Mouse (Mus musculus) neutrophil, adult 83 days (primary cell): ENCODE measurements around the gene Ube2g2. TPM values are rescaled to one million over a fixed set of nuclear protein-coding genes. Genes with fewer than 3 reads are reported as not detected.

Experiments used
- total RNA-seq, 2 experiments: library from RNA; stranded (reverse); gene quantifications; one replicate each; pipeline ENCODE4 v1.2.4; 2023

Gene Ube2g2
- total RNA-seq: 10 to 100 TPM; 34.3 to 36.2 TPM

GRCm38 (mm10) chr10:77622055-77622988, at the start of gene Ube2g2:
Gene Ube2g2 (plus strand): TSS chr10:77622275.

GRCm38 (mm10) chr10:77581408-77582284, 40.4 kb upstream of the Ube2g2 start, which contains the start of gene Pttg1ip:
Gene Pttg1ip (plus strand): TSS chr10:77581720.

GRCm38 (mm10) chr10:77605908-77606826, 15.9 kb upstream of the Ube2g2 start, which contains the start of the genes Sumo3 and Gm49325:
Gene Sumo3 (plus strand): TSS chr10:77606097.
Gene Gm49325 (plus strand): TSS chr10:77606197.

GRCm38 (mm10) chr10:77685895-77686664, 64.0 kb downstream of the Ube2g2 start, which contains the start of gene Tspear:
Gene Tspear (plus strand): TSS chr10:77686569.

GRCm38 (mm10) chr10:77690356-77690807, 68.3 kb downstream of the Ube2g2 start, which contains the start of gene Gm19402:
Gene Gm19402 (minus strand): TSS chr10:77690757.

Other genes starting within 250 kb of the Ube2g2 start
- under 1 TPM; 0.18 to 0.35 TPM for gene Adarb1, start 204.0 kb upstream of the Ube2g2 start, total RNA-seq
- 10 to 100 TPM; 15.7 to 16.4 TPM for gene Fam207a, start 106.5 kb upstream of the Ube2g2 start, total RNA-seq
- 100 to 1,000 TPM; 782 to 835 TPM for gene Itgb2, start 92.0 kb upstream of the Ube2g2 start, total RNA-seq
- 10 to 100 TPM; 70.5 to 75.8 TPM for gene Pttg1ip, start 40.6 kb upstream of the Ube2g2 start, total RNA-seq
- gene Sumo3, start 16.2 kb upstream of the Ube2g2 start, total RNA-seq: 10 to 100 TPM; 54.9 to 60.9 TPM
- 1 to 10 TPM in 1 of 2 experiments, not detected in 1; 4.6 TPM for gene Gm49325, start 16.1 kb upstream of the Ube2g2 start, total RNA-seq
- gene Tspear, start 64.3 kb downstream of the Ube2g2 start, total RNA-seq: not detected
- gene Gm19402, start 68.5 kb downstream of the Ube2g2 start, total RNA-seq: not detected
- not detected for gene Gm9508, start 75.0 kb downstream of the Ube2g2 start, total RNA-seq
- gene Gm10272, start 84.4 kb downstream of the Ube2g2 start, total RNA-seq: not detected
- not detected for gene Gm10024, start 89.2 kb downstream of the Ube2g2 start, total RNA-seq
- gene Gm10142, start 93.5 kb downstream of the Ube2g2 start, total RNA-seq: not detected
- gene Krtap12-1, start 98.3 kb downstream of the Ube2g2 start, total RNA-seq: not detected
- not detected for gene Gm10100, start 104.2 kb downstream of the Ube2g2 start, total RNA-seq
- not detected for gene Gm18596, start 120.4 kb downstream of the Ube2g2 start, total RNA-seq
- not detected for gene Gm9736, start 129.1 kb downstream of the Ube2g2 start, total RNA-seq
- not detected for gene Gm3233, start 137.4 kb downstream of the Ube2g2 start, total RNA-seq
- gene Gm3238, start 149.1 kb downstream of the Ube2g2 start, total RNA-seq: not detected
- gene Gm7138, start 154.7 kb downstream of the Ube2g2 start, total RNA-seq: not detected
- gene Gm3250, start 160.3 kb downstream of the Ube2g2 start, total RNA-seq: not detected
- not detected for gene Gm7137, start 165.9 kb downstream of the Ube2g2 start, total RNA-seq
- not detected for gene Gm9639, start 172.8 kb downstream of the Ube2g2 start, total RNA-seq
- not detected for gene Gm19668, start 176.9 kb downstream of the Ube2g2 start, total RNA-seq
- gene Gm9507, start 189.6 kb downstream of the Ube2g2 start, total RNA-seq: not detected
- gene Gm2696, start 192.4 kb downstream of the Ube2g2 start, total RNA-seq: not detected
- gene Krtap10-4, start 204.8 kb downstream of the Ube2g2 start, total RNA-seq: not detected
- gene Krtap10-10, start 213.7 kb downstream of the Ube2g2 start, total RNA-seq: not detected
- not detected for gene Gm36176, start 224.5 kb downstream of the Ube2g2 start, total RNA-seq
- not detected for gene Gm10318, start 230.6 kb downstream of the Ube2g2 start, total RNA-seq
- gene Gm3285, start 239.7 kb downstream of the Ube2g2 start, total RNA-seq: not detected